Comparison of ENCODE assay signal across 8 mouse cellular contexts in the genomic region with DNA sequence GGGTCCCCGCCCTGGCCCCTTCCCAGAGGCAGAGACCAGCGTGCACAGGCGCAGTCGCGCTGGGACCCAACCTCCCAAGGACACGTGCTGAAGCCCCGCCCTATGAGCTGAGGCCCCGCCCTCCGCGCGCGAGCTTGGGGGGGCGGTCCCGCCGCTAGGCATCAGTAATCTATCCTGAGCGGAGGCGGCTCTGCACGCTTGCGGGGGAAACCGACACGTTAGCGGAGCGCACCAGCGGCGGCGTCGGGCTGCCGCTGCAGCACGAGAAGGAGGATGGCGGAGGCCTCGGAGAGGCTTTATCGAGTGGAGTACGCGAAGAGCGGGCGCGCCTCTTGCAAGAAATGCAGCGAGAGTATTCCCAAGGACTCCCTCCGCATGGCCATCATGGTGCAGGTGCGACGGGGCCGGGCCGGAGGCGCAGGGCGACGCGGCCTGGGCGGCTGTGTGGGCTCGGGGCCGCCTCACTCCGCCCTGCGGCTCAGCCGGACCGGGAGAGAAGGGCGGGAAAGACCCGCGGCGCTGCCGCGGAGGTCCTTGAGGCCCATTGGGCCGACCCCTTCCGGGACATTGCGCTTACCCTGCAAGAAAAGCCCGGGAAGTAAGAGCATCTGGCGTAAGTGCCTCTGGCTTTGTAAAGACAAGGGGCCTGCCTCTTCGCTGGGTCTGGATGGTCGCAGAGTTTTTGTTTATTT. TPM values are rescaled to one million over a fixed set of nuclear protein-coding genes. Genes with fewer than 3 reads are reported as not detected.
DNase-seq lines count a peak whose midpoint lies in the region; ATAC-seq lines count a peak whose summit lies in the region.

A gene (plus strand): TSS at position 164 of the 692 bp plus-strand sequence.

- peak within 1 kb of the TSS; percentile 85 for H3K4me3 ChIP-seq in forebrain, embryonic 11.5 days (ENCODE audit: low read depth, low read length)
- peak within 1 kb of the TSS; percentile 90 for H3K4me3 ChIP-seq in heart, embryonic 16.5 days (ENCODE audit: low read length)
- peak within 1 kb of the TSS; percentile 70 for H3K4me3 ChIP-seq in liver, embryonic 15.5 days (replicated peaks)
- H3K4me3 ChIP-seq in neural tube, embryonic 12.5 days: peak within 1 kb of the TSS; percentile 89

- WGBS in forebrain, embryonic 11.5 days: under 1% methylated on average over 66 of the region's 67 CpGs
- WGBS in heart, embryonic 16.5 days: under 1% methylated on average over 67 of the region's 67 CpGs
- under 1% methylated on average over 67 of the region's 67 CpGs for WGBS in liver, embryonic 15.5 days (ENCODE audit: insufficient replicate concordance)
- under 1% methylated on average over 65 of the region's 67 CpGs for WGBS in neural tube, embryonic 12.5 days

- peak; percentile 96 for ATAC-seq in forebrain, embryonic 11.5 days (replicated peaks; ENCODE audit: low FRiP score)
- ATAC-seq in heart, embryonic 16.5 days (replicated peaks; ENCODE audit: extremely low read depth, insufficient read depth, low FRiP score): peak; percentile 98
- peak; percentile 90 for ATAC-seq in liver, embryonic 15.5 days (ENCODE audit: insufficient read depth)
- ATAC-seq in neural tube, embryonic 12.5 days (ENCODE audit: low FRiP score, low read depth): peak; percentile 95

- H3K9me3 ChIP-seq in forebrain, embryonic 11.5 days (ENCODE audit: control insufficient read depth, low read length): no peaks in the 10 kb centered on the region
- H3K9me3 ChIP-seq in heart, embryonic 16.5 days (replicated peaks; ENCODE audit: control insufficient read depth, low read length): no peaks in the 10 kb centered on the region
- no peaks in the 10 kb centered on the region for H3K9me3 ChIP-seq in liver, embryonic 15.5 days (replicated peaks)
- no peaks in the 10 kb centered on the region for H3K9me3 ChIP-seq in neural tube, embryonic 12.5 days

- DNase-seq in CD8-positive naive resting alpha-beta T cell, adult 2 months (ENCODE audit: low read depth in 2 of 2, low spot score in 2 of 2): peak; percentile 86 to 93
- peak; percentile 91 for DNase-seq in c-Kit-positive CD71-negative TER-119-negative erythroid progenitor cells, embryonic 14.5 days (ENCODE audit: low read depth)
- peak; percentile 99 for DNase-seq in forebrain, embryonic 11.5 days (ENCODE audit: low spot score)
- DNase-seq in kidney, postnatal 36 days: peak; percentile 97 to 98
- DNase-seq in telencephalon, adult 2 months (ENCODE audit: low read depth, low spot score): peak; percentile 84

- peaks cover 10% of the 10 kb centered on the region for H3K4me1 ChIP-seq in forebrain, embryonic 11.5 days (replicated peaks; ENCODE audit: control insufficient read depth, insufficient read depth, low read length)
- H3K4me1 ChIP-seq in heart, embryonic 16.5 days (ENCODE audit: control insufficient read depth, insufficient read depth, low read length): peaks cover 32% of the 10 kb centered on the region
- peaks cover 51% of the 10 kb centered on the region for H3K4me1 ChIP-seq in liver, embryonic 15.5 days (replicated peaks)
- H3K4me1 ChIP-seq in neural tube, embryonic 12.5 days: peaks cover 16% of the 10 kb centered on the region

- peak within 1 kb of the TSS; percentile 83 for H3K27ac ChIP-seq in forebrain, embryonic 11.5 days (ENCODE audit: low read depth, low read length)
- peak within 1 kb of the TSS; percentile 90 for H3K27ac ChIP-seq in heart, embryonic 16.5 days (ENCODE audit: low read length)
- peak within 1 kb of the TSS; percentile 53 for H3K27ac ChIP-seq in liver, embryonic 15.5 days (replicated peaks)
- peak within 1 kb of the TSS; percentile 79 for H3K27ac ChIP-seq in neural tube, embryonic 12.5 days

- peaks cover 8% of the 10 kb centered on the region for H3K36me3 ChIP-seq in forebrain, embryonic 11.5 days (ENCODE audit: control insufficient read depth, insufficient read depth, low read length)
- H3K36me3 ChIP-seq in heart, embryonic 16.5 days (ENCODE audit: control insufficient read depth, insufficient read depth): peaks cover 6% of the 10 kb centered on the region; the same call in 1 of the 2 replicates
- peaks cover 6% of the 10 kb centered on the region for H3K36me3 ChIP-seq in liver, embryonic 15.5 days (replicated peaks)
- peaks cover 21% of the 10 kb centered on the region for H3K36me3 ChIP-seq in neural tube, embryonic 12.5 days

- H3K4me2 ChIP-seq in forebrain, embryonic 11.5 days (ENCODE audit: low read depth, low read length, severe bottlenecking): peak within 1 kb of the TSS; percentile 74
- H3K4me2 ChIP-seq in heart, embryonic 16.5 days (ENCODE audit: low read depth, low read length): peak within 1 kb of the TSS; percentile 77
- peak within 1 kb of the TSS; percentile 93 for H3K4me2 ChIP-seq in liver, embryonic 15.5 days
- peak within 1 kb of the TSS; percentile 72 for H3K4me2 ChIP-seq in neural tube, embryonic 12.5 days (replicated peaks)

- peak within 1 kb of the TSS; percentile 92 for H3K9ac ChIP-seq in forebrain, embryonic 11.5 days (ENCODE audit: low read length)
- H3K9ac ChIP-seq in heart, embryonic 16.5 days (ENCODE audit: low read length): peak within 1 kb of the TSS; percentile 91
- peak within 1 kb of the TSS; percentile 73 for H3K9ac ChIP-seq in liver, embryonic 15.5 days
- H3K9ac ChIP-seq in neural tube, embryonic 12.5 days: peak within 1 kb of the TSS; percentile 94

- no peaks in the 10 kb centered on the region for H3K27me3 ChIP-seq in forebrain, embryonic 11.5 days (ENCODE audit: control insufficient read depth, insufficient read depth, low read length)
- H3K27me3 ChIP-seq in heart, embryonic 16.5 days (ENCODE audit: control insufficient read depth, insufficient read depth, low read length): no peaks in the 10 kb centered on the region
- H3K27me3 ChIP-seq in liver, embryonic 15.5 days: no peaks in the 10 kb centered on the region
- H3K27me3 ChIP-seq in neural tube, embryonic 12.5 days (replicated peaks): no peaks in the 10 kb centered on the region

RNA-seq across cellular contexts. Expression of the gene that starts here (rescaled TPM):
- polyA plus RNA-seq in forebrain, embryonic 11.5 days (2014; fragmentation: Nextera tagmentation; extraction: Ambion mirVana): 276 and 281 TPM in 2 replicates
- 88.3 and 88.7 TPM in 2 replicates for polyA plus RNA-seq in heart, embryonic 16.5 days (2015; fragmentation: Nextera tagmentation; extraction: Ambion mirVana)
- 54.5 and 62.7 TPM in 2 replicates for polyA plus RNA-seq in liver, embryonic 15.5 days (2015; fragmentation: Nextera tagmentation; extraction: Ambion mirVana)
- 184 and 187 TPM in 2 replicates for polyA plus RNA-seq in neural tube, embryonic 12.5 days (2016; fragmentation: Nextera tagmentation; extraction: Ambion mirVana)

Comparison
In these comparisons a context has a peak if more than half of its experiments do, and no peak if none do; other contexts are left out.
1. Peak in every context shown above with its lines: DNase-seq, ATAC-seq, H3K4me3 ChIP-seq and H3K27ac ChIP-seq.